Mouse (Mus musculus): ENCODE results near the gene Gramd4. TPM values are rescaled to one million over a fixed set of nuclear protein-coding genes. Genes with fewer than 3 reads are reported as not detected.

The Gramd4 gene
- total RNA-seq, 2 experiments from 2014 or later: 30.1 to 33.6 TPM

DNA sequence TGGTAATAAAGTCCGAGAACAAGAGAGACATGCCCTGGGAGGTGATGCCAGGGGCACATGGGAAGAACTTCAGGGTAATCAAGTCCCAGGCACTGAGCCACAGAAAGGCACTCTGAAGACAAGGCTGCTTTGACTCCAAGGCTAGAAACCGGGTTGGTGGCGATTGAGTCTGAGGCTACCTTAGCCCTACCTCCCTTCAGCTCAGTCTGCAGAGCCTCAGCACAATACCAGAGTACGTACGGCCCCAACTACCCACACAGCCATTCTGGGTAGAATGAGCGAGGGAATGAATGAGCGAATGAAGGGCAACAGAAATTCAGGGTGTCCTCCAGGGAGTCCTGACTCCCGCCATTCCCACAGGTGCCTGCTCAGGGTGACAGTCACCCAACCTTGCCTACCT, 126.0 kb downstream of the Gramd4 start:
- DNase-seq: no peak

DNA sequence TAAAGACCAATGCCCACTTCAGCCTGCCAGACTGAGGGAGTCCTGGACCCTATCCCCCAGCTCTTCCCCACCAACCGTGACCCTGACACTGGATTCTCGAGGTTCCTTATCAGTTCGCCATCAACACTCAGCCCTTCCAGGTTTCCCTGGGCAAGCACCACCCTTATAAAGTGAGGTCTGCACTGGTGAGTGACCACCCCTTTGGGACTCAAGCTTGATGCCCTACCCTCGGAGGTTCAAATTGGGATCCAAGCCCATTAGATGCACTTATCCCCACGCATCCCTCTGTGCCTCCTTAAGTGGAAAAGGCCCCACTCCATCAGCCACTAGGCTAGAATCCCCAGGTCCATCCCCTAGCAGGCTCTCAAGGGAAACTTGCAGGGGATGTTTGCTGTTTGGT, 126.6 kb downstream of the Gramd4 start:
- DNase-seq: no peak

DNA sequence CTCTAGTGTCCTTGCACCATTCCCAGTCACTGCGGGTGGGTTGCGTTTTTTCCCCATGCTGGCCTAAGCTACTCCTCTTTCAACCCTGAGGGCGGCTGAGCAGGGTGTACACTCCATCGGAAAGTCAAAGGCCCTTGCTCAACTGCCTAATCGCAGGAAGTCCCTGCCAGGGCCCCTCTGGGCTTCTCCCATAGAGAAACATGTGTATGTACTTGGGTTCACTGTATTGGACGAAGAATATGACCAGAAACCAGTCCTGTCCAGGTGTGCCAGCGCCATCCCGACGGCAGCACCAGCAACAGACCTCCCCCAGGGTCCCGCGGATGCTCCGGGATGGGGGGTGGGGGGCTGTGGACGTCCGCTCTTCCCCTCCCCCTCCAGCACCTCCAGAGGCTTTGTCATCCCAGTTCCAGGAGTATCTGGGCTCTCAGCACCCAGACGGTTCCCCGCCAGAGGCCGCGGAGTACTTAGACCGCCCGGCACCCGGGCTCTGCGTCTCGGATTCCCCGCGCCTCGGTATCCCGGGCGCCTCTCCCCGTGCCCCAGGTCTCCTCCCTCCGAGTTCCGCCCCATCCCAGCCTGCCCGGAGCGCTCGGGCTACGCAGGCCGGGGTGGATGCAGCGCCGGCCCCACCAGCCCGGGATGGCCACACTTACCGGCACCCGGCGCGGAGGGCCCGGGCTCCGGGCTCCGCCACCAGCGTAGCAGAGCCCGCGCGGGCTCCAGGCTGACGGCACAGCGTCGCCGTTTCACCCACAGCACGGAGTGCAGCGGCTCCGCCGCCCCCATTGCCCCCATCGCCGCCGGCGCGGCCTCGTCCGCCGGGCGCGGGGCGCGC, 127.6 kb downstream of the Gramd4 start:
- DNase-seq: peak; percentile 59

DNA sequence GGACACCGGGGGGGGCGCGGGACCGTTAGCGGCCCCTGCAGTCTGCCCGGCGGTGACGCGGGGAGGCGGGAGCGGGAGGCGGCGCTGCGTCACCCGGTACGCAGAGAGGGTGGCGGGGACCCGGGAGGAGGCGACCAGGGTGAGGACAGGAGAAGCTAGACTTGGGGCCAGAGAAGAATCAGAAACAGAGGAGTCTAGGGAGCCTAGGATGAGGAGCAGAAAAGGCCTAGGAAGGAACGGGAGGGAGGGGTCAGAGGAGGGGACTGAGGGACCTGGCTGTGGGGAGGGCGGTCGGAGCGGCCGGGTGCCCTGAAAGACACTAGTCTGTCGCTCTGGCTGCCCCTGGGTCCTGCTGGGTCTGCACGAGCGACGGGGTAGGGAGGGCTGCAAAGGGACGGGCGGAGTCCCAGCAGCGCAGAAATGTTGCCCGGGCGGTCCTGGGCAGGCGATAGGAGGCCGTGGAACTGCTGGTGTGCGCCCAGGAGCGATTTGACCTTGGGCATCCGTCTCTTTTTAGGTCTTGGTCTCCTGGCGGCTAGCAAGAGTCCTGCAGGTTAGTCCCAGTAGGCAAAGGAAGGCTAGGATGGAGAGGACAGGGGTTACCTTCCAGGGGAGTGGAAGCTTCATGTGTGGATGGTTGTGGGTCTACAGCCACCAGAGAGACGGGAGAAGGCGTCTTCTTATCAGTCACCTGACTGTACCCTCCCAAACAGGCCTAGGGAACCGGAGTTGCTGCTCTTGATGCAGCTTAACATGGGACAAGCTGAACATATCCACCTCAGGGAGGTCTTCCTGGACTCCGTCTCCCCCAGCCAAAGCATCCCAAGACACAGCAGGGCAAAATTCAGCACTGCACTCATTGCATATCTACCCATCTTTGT, 128.4 kb downstream of the Gramd4 start, which contains the start of gene Cerk:
Cerk (minus strand) TSS at position 453 of the 881 bp plus-strand sequence.
- peak; percentile 82 for DNase-seq

DNA sequence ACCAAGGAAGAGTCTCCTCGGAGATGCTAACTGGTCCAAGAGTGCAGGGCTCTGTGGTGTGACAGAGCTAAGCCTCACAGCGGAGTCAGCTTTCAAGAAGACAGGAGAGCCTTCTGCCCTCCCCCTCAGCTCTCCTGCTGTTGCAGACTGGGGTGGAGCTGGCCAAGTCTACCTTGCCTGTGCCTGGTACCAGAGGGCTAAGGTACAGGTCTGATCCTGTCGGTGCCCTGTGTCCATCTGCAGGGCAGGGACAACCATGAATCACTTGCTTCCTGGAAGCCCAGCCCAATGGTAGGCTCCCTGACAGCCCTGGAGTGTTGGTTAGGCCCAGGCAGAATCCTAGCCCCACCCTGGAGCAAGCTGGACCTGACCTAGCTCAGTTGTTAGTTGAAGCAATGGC, 129.2 kb downstream of the Gramd4 start:
- DNase-seq: no peak

Other genes starting within 250 kb of the Gramd4 start
- gene Cdpf1, start 246.0 kb upstream of the Gramd4 start, total RNA-seq (2021): 10 to 100 TPM; 37.9 to 45.1 TPM
- 1 to 10 TPM; 2.5 to 2.8 TPM for gene Pkdrej, start 236.0 kb upstream of the Gramd4 start, total RNA-seq (2021)
- gene Ttc38, start 225.4 kb upstream of the Gramd4 start, total RNA-seq (2021): 1 to 10 TPM; 5.2 to 5.3 TPM
- gene Gtse1, start 197.9 kb upstream of the Gramd4 start, total RNA-seq (2021): 10 to 100 TPM; 15.2 to 16.9 TPM
- 10 to 100 TPM; 27.4 to 29.4 TPM for gene Trmu, start 178.4 kb upstream of the Gramd4 start, total RNA-seq (2021)
- 10 to 100 TPM; 20.0 to 21.3 TPM for gene Celsr1, start 23.9 kb upstream of the Gramd4 start, total RNA-seq (2021)
- 10 to 100 TPM; 39.1 to 40.2 TPM for gene Cerk, start 128.4 kb downstream of the Gramd4 start, total RNA-seq (2021)
- 10 to 100 TPM; 16.5 to 20.6 TPM for gene Tbc1d22a, start 156.8 kb downstream of the Gramd4 start, total RNA-seq (2021)